Mouse (Mus musculus) heart, adult 2 months (tissue): Measurements from ENCODE around the gene Usp18.

ENCODE experiments used
- CTCF ChIP-seq: fragments of 200-600 bp; IDR thresholded peaks from 2 replicates; pipeline ENCODE4 v1.8.1; 2022; ENCODE audit warnings: antibody characterized with exemption, mild to moderate bottlenecking, moderate library complexity
- EP300 ChIP-seq: fragments of 200-500 bp; IDR thresholded peaks from 2 replicates; pipeline ENCODE4 v1.6.1; 2011; ENCODE audit warnings: low read depth, low read length, control low read depth; ENCODE audit not compliant: insufficient read depth

DNA sequence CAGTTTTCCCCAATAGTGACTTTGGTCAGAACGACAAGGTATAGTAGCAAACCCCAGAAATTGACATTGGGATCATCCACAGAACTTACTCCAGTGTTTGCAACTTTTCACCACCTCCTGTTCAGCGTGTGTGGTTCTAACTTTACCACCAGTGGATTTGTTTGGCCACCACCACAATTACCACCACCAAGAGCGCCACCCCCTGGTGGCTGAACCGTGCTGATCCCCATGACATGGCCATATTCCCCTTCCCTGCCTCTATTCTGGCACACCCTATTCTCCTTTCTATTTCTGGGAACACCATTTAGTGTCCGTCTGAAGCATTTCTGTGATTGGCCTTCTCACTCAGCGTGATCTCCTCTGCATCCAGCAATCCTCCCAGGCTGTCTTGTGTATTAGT is 73.4 kb downstream of the Usp18 start:
- no peak for TF ChIP-seq CTCF
- TF ChIP-seq EP300 = no peak
